Mouse (Mus musculus) B cell, adult (primary cell): ENCODE measurements around the gene Vmn1r170. TPM values are rescaled to one million over a fixed set of nuclear protein-coding genes. Genes with fewer than 3 reads are reported as not detected.

ENCODE experiments used
- total RNA-seq: library from RNA; stranded (reverse); gene quantifications from 4 replicates; pipeline ENCODE4 v1.2.4, GENCODE M21; 2023; ENCODE audit not compliant: inconsistent age

Gene Vmn1r170
- total RNA-seq: not detected in 4 replicates

DNA sequence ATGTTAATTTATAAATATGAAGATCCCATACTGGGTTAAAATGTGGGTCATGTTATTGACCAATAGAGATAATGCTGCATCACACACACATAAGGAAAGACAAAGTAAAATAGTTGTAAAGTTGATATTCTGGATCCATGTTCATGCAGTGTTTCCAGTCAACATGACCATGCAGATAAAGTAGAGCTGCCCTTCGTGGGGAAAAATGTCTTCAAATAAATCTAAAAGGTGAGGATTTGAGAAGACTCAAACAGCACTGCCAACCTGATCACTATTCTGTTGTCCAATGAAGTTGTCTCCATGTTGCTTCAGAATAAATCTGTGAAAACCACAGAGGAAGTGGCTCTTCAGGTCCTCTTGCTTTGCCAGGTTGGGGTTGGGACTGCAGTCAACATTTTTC lies at the start of gene Vmn1r170:
Vmn1r170 (plus strand) TSS at position 301 of the 400 bp plus-strand sequence.

GRCm38 (mm10) chr7:23575226-23575625 lies 30.7 kb upstream of the Vmn1r170 start, which contains the start of gene Vmn1r169:
TSS of gene Vmn1r169 (plus strand) at chr7:23575526.

GRCm38 (mm10) chr7:23630422-23630821 lies 24.4 kb downstream of the Vmn1r170 start, which contains the start of gene Vmn1r171:
TSS of gene Vmn1r171 (plus strand) at chr7:23630722.

Other genes starting within 250 kb of the Vmn1r170 start
- not detected in 4 replicates for gene Nlrp5, start 220.3 kb upstream of the Vmn1r170 start, total RNA-seq
- gene Vmn1r167, start 99.0 kb upstream of the Vmn1r170 start, total RNA-seq: not detected in 4 replicates
- gene Vmn1r168, start 66.4 kb upstream of the Vmn1r170 start, total RNA-seq: not detected in 4 replicates
- gene Vmn1r169, start 30.6 kb upstream of the Vmn1r170 start, total RNA-seq: not detected in 4 replicates
- not detected in 4 replicates for gene Vmn1r171, start 24.5 kb downstream of the Vmn1r170 start, total RNA-seq
- gene Vmn1r172, start 52.1 kb downstream of the Vmn1r170 start, total RNA-seq: not detected in 4 replicates
- gene Vmn1r173, start 94.5 kb downstream of the Vmn1r170 start, total RNA-seq: not detected in 4 replicates
- not detected in 4 replicates for gene Vmn1r174, start 146.1 kb downstream of the Vmn1r170 start, total RNA-seq
- not detected in 4 replicates for gene Vmn1r175, start 204.5 kb downstream of the Vmn1r170 start, total RNA-seq
- not detected in 4 replicates for gene Vmn1r176, start 231.2 kb downstream of the Vmn1r170 start, total RNA-seq